Mouse (Mus musculus): Measurements from ENCODE around the gene Btrc.
A peak's percentile ranks its signal among the peaks of the same experiment; 100 is the strongest.
"Not testable (repeated sequence)": the region's sequence is repeated elsewhere in the genome, so short reads cannot be mapped to it uniquely, and the experiment has no call there.

Gene Btrc

GRCm38 (mm10) chr19:45363384-45363926, at the start of gene Btrc:
Gene Btrc, plus strand, starts transcription at chr19:45363734.
- peak; percentile 100 for DNase-seq (ENCODE audit: low spot score)

DNA sequence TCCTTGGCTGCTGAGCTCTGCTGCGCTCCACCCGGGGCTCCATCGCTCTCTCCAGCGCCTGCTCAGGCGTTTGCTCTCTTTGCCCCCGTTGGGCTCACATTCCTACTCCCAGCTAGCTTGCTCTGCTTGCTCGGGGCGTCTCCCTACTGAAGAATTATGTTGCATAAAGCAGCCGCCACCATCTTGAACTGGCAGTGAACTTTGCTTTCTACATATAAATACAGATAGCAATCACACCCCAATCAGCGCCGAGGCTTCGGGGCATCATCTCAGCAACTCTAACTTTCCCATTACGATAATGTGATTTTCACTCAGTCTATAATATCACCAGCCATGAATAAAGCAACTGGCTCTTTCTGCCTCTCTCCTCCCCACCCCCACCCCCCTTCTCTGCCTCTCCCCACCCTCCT, 46.1 kb upstream of the Btrc start:
- no peak for DNase-seq (ENCODE audit: low spot score)

GRCm38 (mm10) chr19:45321062-45321461, 42.5 kb upstream of the Btrc start:
- DNase-seq (ENCODE audit: low spot score) = no peak

- no peak for DNase-seq (ENCODE audit: low spot score)
Measured at GRCm38 (mm10) chr19:45329039-45329438, 34.5 kb upstream of the Btrc start.

DNA sequence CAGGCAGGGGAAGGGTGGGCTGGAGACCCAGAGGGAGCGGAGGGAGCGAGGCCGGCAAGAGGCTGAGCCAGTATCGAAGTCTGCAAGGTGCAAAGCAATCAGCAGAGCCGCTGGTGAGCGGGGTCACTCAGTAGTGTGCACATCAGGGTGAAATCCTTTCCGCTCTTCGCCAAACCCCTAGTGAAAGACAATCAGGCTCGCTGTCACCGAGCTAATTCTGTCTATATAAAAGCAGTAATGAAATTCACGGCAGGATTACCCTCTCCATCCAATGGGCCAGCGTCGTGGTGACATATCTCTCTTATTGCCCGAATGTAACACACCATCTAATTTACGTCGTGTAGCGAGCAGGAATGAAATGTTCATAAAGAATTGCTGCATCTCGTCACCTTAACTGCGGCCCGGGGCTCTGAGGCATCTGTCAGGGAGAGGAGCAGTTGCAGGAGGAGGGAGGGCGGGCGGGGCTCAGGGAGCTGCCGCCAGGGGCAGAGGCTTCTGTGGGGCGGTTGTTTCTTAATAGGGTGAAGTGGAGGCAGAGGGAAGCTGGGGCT, 33.7 kb upstream of the Btrc start:
- DNase-seq (ENCODE audit: low spot score) = no peak

GRCm38 (mm10) chr19:45336718-45337117, 26.8 kb upstream of the Btrc start:
- no peak for DNase-seq (ENCODE audit: low spot score)

DNA sequence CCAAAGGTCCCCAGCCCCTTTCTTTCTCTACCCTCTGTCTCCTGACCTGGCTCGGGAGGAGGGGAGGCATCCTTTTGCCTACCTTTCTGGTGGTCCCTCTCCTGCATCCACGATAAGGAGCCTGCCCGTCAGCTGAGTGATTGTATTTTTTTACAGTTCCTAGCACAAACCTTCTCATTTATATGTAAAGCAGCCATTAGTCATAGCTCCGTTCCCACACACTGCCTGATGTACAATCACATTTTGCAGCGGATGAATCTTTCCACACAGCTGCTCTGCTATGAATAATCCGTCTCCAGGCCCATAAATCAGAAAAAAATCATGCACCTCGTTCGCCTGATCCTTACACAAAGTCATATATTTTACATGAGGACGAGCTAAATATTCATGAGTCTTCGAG, 25.4 kb upstream of the Btrc start:
- DNase-seq (ENCODE audit: low spot score) = no peak

- no peak for DNase-seq (ENCODE audit: low spot score)
Measured at GRCm38 (mm10) chr19:45343941-45344340, 19.6 kb upstream of the Btrc start.

DNA sequence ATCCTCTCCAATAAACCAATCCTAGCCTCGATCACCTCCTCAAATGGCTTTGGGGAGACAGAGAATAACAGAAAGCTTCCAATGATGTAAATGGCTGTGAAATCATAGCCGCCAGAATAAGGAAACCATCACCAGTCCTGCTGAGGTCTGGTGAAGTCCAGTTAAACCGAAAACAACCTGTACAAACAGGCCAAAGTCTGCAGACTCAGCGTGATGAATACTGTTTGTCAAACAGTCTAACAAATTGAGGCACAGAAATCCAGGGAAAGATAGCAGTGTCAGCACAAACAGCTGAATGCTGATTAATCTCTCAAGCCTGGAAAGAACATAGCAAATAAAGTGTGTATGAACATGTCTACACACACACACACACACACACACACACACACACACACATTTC, 15.3 kb upstream of the Btrc start:
- no peak for DNase-seq (ENCODE audit: low spot score)

DNA sequence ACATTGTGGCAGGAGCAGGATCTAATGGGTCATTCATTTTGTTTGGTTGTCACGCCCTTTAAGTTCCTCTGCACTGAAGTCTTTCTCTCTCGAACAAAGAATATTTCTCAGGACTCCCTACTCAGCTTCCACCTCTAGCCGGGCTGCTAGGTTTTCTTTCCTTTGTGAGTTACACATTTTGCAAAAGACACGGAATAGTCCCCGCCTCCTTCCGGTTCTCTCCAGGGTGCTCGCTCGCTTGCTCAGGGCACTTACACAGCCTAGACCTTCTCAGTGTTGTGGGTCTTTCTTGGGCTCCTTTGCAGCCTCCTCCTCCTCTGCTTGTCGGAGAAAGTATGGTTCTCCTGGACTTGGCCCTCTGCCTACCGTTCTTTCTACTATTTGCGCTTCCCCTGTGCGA, 13.1 kb upstream of the Btrc start:
- no peak for DNase-seq (ENCODE audit: low spot score)

- DNase-seq (ENCODE audit: low spot score) = not testable (repeated sequence)
Measured at GRCm38 (mm10) chr19:45352706-45353105, 10.8 kb upstream of the Btrc start.

- DNase-seq (ENCODE audit: low spot score) = no peak
Measured at GRCm38 (mm10) chr19:45355678-45356077, 7.9 kb upstream of the Btrc start.

DNA sequence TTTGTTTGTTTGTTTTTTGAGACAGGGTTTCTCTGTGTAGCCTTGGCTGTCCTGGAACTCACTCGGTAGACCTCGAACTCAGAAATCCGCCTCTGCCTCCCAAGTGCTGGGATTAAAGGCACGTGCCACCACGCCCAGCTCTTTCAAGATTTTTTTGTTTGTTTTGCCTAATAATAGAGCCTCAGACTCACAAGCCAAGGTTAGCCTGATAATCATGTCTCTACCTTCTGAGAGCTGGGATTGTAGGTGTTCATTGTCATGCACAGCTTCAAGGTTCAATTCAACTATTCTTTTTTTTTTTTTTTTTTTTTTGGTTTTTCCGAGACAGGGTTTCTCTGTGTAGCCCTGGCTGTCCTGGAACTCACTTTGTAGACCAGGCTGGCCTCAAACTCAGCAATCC, 6.7 kb upstream of the Btrc start:
- DNase-seq (ENCODE audit: low spot score) = not testable (repeated sequence)

- DNase-seq (ENCODE audit: low spot score) = no peak
Measured at GRCm38 (mm10) chr19:45360486-45360885, 3.0 kb upstream of the Btrc start.

GRCm38 (mm10) chr19:45363933-45364391, 428 bp downstream of the Btrc start:
- DNase-seq (ENCODE audit: low spot score) = no peak

- no peak for DNase-seq (ENCODE audit: low spot score)
Measured at GRCm38 (mm10) chr19:45366651-45367050, 3.1 kb downstream of the Btrc start.

DNA sequence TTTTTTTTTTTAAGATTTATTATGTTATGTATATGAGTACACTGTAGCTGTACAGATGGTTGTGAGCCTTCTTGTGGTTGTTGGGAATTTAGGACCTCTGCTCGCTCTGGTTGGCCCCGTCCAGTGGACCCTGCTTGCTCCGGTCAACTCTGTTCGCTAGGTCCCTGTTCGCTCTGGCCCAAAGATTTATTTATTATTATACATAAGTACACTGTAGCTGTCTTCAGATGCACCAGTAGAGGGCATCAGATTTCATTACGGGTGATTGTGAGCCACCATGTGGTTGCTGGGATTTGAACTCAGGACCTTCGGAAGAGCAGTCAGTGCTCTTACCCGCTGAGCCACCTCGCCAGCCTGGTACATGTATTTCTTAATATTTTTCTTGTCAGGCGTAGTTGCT, 21.3 kb downstream of the Btrc start:
- not testable (repeated sequence) for DNase-seq (ENCODE audit: low spot score)

- DNase-seq (ENCODE audit: low spot score) = no peak
Measured at GRCm38 (mm10) chr19:45388551-45388950, 25.0 kb downstream of the Btrc start.

DNA sequence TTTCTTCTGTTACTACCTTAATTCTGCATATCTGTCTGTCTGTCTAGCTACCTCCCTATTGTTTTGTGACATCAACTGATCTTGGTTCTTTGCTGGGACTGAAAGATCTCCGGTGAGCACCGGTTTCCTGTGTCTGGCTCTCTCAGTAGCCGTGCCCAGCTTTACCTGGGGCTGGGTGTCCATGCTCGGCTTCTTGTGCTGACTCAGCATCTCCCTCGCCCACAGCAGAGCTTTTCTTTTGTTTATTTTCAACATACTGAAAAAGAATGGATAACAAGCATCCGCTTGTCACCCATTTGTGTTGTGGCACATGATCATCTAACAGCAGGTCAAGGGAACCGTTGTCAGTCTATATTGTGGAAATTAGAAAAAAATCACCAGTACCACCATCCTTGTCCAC, 30.5 kb downstream of the Btrc start:
- DNase-seq (ENCODE audit: low spot score) = no peak

- DNase-seq (ENCODE audit: low spot score) = no peak
Measured at GRCm38 (mm10) chr19:45411000-45411399, 47.5 kb downstream of the Btrc start.

GRCm38 (mm10) chr19:45412694-45413093, 49.2 kb downstream of the Btrc start:
- peak; percentile 7 for DNase-seq (ENCODE audit: low spot score)

DNA sequence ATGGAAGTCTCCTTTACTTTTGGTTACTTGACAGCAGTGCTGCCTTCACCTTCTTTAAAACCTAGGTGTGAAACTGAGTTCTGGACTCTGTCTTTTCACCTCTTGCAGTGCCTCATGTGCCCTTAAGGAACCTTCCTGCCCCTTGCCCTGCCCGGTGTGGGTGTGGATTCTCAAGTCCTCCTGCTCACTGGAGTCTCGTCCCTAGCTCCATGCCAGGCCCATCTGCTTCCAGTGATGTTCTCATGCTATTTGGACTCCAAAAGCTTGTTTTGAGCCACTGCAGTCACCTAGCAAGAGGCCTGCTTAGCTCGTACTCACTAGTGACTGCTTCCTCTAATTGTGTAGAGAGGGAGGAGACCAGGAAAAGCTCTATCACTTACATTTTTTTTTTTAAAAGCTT, 50.4 kb downstream of the Btrc start:
- DNase-seq (ENCODE audit: low spot score) = no peak

GRCm38 (mm10) chr19:45417601-45418000, 54.1 kb downstream of the Btrc start:
- no peak for DNase-seq (ENCODE audit: low spot score)

DNA sequence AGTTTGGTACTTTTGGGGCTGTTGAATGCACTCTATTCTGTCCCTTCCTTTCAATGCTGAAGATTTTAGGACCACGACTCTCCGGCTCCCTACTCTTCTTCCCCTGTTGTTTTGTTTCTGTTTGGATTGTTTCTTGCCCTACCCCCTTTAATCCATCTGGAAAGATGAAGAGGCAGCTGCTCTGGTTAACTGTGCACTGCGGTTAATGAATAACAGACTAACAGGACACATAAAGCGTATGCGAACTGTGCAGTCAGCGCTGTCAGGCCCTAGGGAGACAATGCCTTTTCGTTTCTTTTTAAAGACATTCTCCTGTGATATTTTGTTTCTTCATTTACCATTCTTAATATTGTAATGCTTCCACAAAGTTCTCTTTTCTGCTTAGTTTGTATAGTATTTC, 58.7 kb downstream of the Btrc start:
- DNase-seq (ENCODE audit: low spot score) = no peak
